16 mouse cellular contexts compared by ENCODE assay signal in the genomic region with DNA sequence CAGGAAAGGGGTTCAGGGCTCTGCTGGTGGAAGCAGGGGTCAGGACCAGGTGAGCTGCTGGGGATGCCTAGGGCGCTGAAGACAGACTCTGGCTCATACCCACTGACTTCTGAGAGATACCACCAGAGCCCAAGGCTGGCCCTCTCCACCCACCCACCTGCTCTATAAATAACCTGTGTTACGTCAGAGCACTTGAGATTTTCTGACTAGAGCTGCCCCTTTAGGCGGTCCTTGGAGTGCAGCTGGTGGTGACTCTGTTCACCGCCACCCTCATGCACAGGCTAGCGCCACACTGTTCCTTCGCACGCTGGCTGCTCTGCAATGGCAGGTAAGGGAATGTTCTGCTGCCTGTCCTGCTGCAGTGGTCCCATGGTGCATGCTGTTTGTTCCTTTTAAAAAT. TPM values are rescaled to one million over a fixed set of nuclear protein-coding genes. Genes with fewer than 3 reads are reported as not detected.
A peak's percentile ranks its signal among the peaks of the same experiment; 100 is the strongest.
DNase-seq lines count a peak whose midpoint lies in the region; ATAC-seq lines count a peak whose summit lies in the region.
"Had no signal": no experiment of that assay in that cellular context is flagged by ENCODE, and none has a peak within 500 bp of the region (broad histone marks: within the 10 kb centered on the region; RNA-seq: fewer than 3 reads in every experiment).

No protein-coding gene starts in this region.

- H3K4me3 ChIP-seq in midbrain, embryonic 11.5 days (ENCODE audit: low read depth, low read length): no peak overlapping the region
- no peak overlapping the region for H3K4me3 ChIP-seq in midbrain, embryonic 16.5 days (ENCODE audit: low read depth, low read length)
- peak overlapping the region; percentile 24 for H3K4me3 ChIP-seq in heart, embryonic 12.5 days
- no peak overlapping the region for H3K4me3 ChIP-seq in liver, embryonic 15.5 days (replicated peaks)

- 0 out of 2 replicates have a peak overlapping the region, but pooled peaks have one; percentile 30 for H3K9ac ChIP-seq in midbrain, embryonic 11.5 days (ENCODE audit: low read length)
- H3K9ac ChIP-seq in midbrain, embryonic 16.5 days (ENCODE audit: low read depth, low read length): no peak overlapping the region
- 0 out of 2 replicates have a peak overlapping the region, but pooled peaks have one; percentile 26 for H3K9ac ChIP-seq in heart, embryonic 12.5 days
- no peak overlapping the region for H3K9ac ChIP-seq in liver, embryonic 15.5 days

- peaks cover 3% of the 10 kb centered on the region; the same call in 1 of the 2 replicates for H3K36me3 ChIP-seq in midbrain, embryonic 11.5 days (ENCODE audit: control insufficient read depth, insufficient read depth, low read length)
- peaks cover 5% of the 10 kb centered on the region for H3K36me3 ChIP-seq in midbrain, embryonic 16.5 days (ENCODE audit: control insufficient read depth, insufficient read depth, low read length)
- peaks cover 24% of the 10 kb centered on the region for H3K36me3 ChIP-seq in heart, embryonic 12.5 days
- peaks cover 22% of the 10 kb centered on the region for H3K36me3 ChIP-seq in liver, embryonic 15.5 days (replicated peaks)

- 92% methylated on average over 7 of the region's 7 CpGs for WGBS in midbrain, embryonic 11.5 days
- 88% methylated on average over 7 of the region's 7 CpGs for WGBS in midbrain, embryonic 16.5 days
- WGBS in heart, embryonic 12.5 days: 47% methylated on average over 7 of the region's 7 CpGs
- WGBS in liver, embryonic 15.5 days (ENCODE audit: insufficient replicate concordance): 68% methylated on average over 7 of the region's 7 CpGs

- no peaks in the 10 kb centered on the region for H3K27me3 ChIP-seq in midbrain, embryonic 11.5 days (ENCODE audit: control insufficient read depth, insufficient read depth, low read length)
- H3K27me3 ChIP-seq in midbrain, embryonic 16.5 days (ENCODE audit: control insufficient read depth, insufficient read depth, low read depth, low read length): no peaks in the 10 kb centered on the region
- H3K27me3 ChIP-seq in heart, embryonic 12.5 days (replicated peaks): no peaks in the 10 kb centered on the region
- H3K27me3 ChIP-seq in liver, embryonic 15.5 days: no peaks in the 10 kb centered on the region

- H3K9me3 ChIP-seq in midbrain, embryonic 11.5 days (ENCODE audit: control insufficient read depth, low read length): no peaks in the 10 kb centered on the region
- H3K9me3 ChIP-seq in midbrain, embryonic 16.5 days (replicated peaks; ENCODE audit: control insufficient read depth, low read length, poor library complexity, severe bottlenecking): no peaks in the 10 kb centered on the region
- H3K9me3 ChIP-seq in heart, embryonic 12.5 days (replicated peaks): no peaks in the 10 kb centered on the region
- no peaks in the 10 kb centered on the region for H3K9me3 ChIP-seq in liver, embryonic 15.5 days (replicated peaks)

- H3K27ac ChIP-seq in midbrain, embryonic 11.5 days (ENCODE audit: low read depth, low read length): no peak overlapping the region
- no peak overlapping the region for H3K27ac ChIP-seq in midbrain, embryonic 16.5 days (ENCODE audit: low read length)
- H3K27ac ChIP-seq in heart, embryonic 12.5 days (ENCODE audit: poor library complexity, severe bottlenecking): peak overlapping the region; percentile 76
- peak overlapping the region; percentile 43 for H3K27ac ChIP-seq in liver, embryonic 15.5 days (replicated peaks)

- peaks cover 10% of the 10 kb centered on the region; the same call in 1 of the 2 replicates for H3K4me1 ChIP-seq in midbrain, embryonic 11.5 days (ENCODE audit: control insufficient read depth, insufficient read depth, low read length)
- H3K4me1 ChIP-seq in midbrain, embryonic 16.5 days (ENCODE audit: control insufficient read depth, insufficient read depth, low read length): peaks cover 14% of the 10 kb centered on the region
- H3K4me1 ChIP-seq in heart, embryonic 12.5 days (replicated peaks): peaks cover 25% of the 10 kb centered on the region
- H3K4me1 ChIP-seq in liver, embryonic 15.5 days (replicated peaks): peaks cover 44% of the 10 kb centered on the region

- peak; percentile 10; the same call in 1 of the 2 replicates for ATAC-seq in frontal cortex, adult (ENCODE audit: low TSS enrichment)
- ATAC-seq in midbrain, embryonic 11.5 days (ENCODE audit: low FRiP score): no peak
- no peak for ATAC-seq in midbrain, embryonic 16.5 days
- ATAC-seq in heart, embryonic 12.5 days (ENCODE audit: insufficient number of reproducible peaks, low FRiP score): peak; percentile 61
- no peak for ATAC-seq in liver, embryonic 15.5 days (ENCODE audit: insufficient read depth)
- ATAC-seq: hindbrain, embryonic 16.5 days had no signal

- no peak overlapping the region for H3K4me2 ChIP-seq in midbrain, embryonic 11.5 days
- H3K4me2 ChIP-seq in midbrain, embryonic 16.5 days (ENCODE audit: low read length): no peak overlapping the region
- peak overlapping the region; percentile 62 for H3K4me2 ChIP-seq in heart, embryonic 12.5 days
- H3K4me2 ChIP-seq in liver, embryonic 15.5 days: peak overlapping the region; percentile 9; the same call in 1 of the 2 replicates

- DNase-seq in frontal cortex, postnatal 25 days (ENCODE audit: low spot score in 2 of 2): no peak
- DNase-seq in midbrain, embryonic 11.5 days (ENCODE audit: low spot score, missing footprints): peak; percentile 81
- DNase-seq in ovary, postnatal 14 days (ENCODE audit: low spot score): no peak
- DNase-seq in kidney, postnatal 25 days: no peak
- DNase-seq: cerebellum, postnatal 36 days; gastrocnemius, postnatal 25 days; kidney, adult 9 months; layer of hippocampus, adult 9-11 months; lung, postnatal 4 days; right cerebral cortex, postnatal 25 days; thymus, postnatal 4 days had no signal

RNA-seq across cellular contexts. Expression of gene Tmem161a, which starts 1.9 kb away (rescaled TPM):
- polyA plus RNA-seq in midbrain, embryonic 11.5 days (2014; fragmentation: Nextera tagmentation; extraction: Ambion mirVana): 28.6 and 33.3 TPM in 2 replicates
- 51.0 and 54.5 TPM in 2 replicates for polyA plus RNA-seq in midbrain, embryonic 16.5 days (2015; fragmentation: Nextera tagmentation; extraction: Ambion mirVana)
- polyA plus RNA-seq in heart, embryonic 12.5 days (2016; fragmentation: Nextera tagmentation; extraction: Ambion mirVana): 98.0 and 100 TPM in 2 replicates
- polyA plus RNA-seq in liver, embryonic 15.5 days (2015; fragmentation: Nextera tagmentation; extraction: Ambion mirVana): 28.1 and 31.9 TPM in 2 replicates

RNA-seq across cellular contexts. Expression of gene Mef2b, which starts 34.6 kb away (rescaled TPM):
- polyA plus RNA-seq in midbrain, embryonic 11.5 days (2014; fragmentation: Nextera tagmentation; extraction: Ambion mirVana): 0.23 and 0.40 TPM in 2 replicates
- polyA plus RNA-seq in midbrain, embryonic 16.5 days (2015; fragmentation: Nextera tagmentation; extraction: Ambion mirVana): 0.51 and 0.73 TPM in 2 replicates
- not detected in 2 replicates for polyA plus RNA-seq in heart, embryonic 12.5 days (2016; fragmentation: Nextera tagmentation; extraction: Ambion mirVana)
- not detected in 2 replicates for polyA plus RNA-seq in liver, embryonic 15.5 days (2015; fragmentation: Nextera tagmentation; extraction: Ambion mirVana)

RNA-seq across cellular contexts. Expression of gene Borcs8, which starts 34.8 kb away (rescaled TPM):
- polyA plus RNA-seq in midbrain, embryonic 11.5 days (2014; fragmentation: Nextera tagmentation; extraction: Ambion mirVana): 37.4 and 41.3 TPM in 2 replicates
- polyA plus RNA-seq in midbrain, embryonic 16.5 days (2015; fragmentation: Nextera tagmentation; extraction: Ambion mirVana): 48.7 and 55.5 TPM in 2 replicates
- polyA plus RNA-seq in heart, embryonic 12.5 days (2016; fragmentation: Nextera tagmentation; extraction: Ambion mirVana): 30.3 and 38.1 TPM in 2 replicates
- 22.4 and 25.7 TPM in 2 replicates for polyA plus RNA-seq in liver, embryonic 15.5 days (2015; fragmentation: Nextera tagmentation; extraction: Ambion mirVana)

RNA-seq across cellular contexts. Expression of gene Rfxank, which starts 35.1 kb away (rescaled TPM):
- 10.8 and 11.7 TPM in 2 replicates for polyA plus RNA-seq in midbrain, embryonic 11.5 days (2014; fragmentation: Nextera tagmentation; extraction: Ambion mirVana)
- 10.7 and 11.8 TPM in 2 replicates for polyA plus RNA-seq in midbrain, embryonic 16.5 days (2015; fragmentation: Nextera tagmentation; extraction: Ambion mirVana)
- polyA plus RNA-seq in heart, embryonic 12.5 days (2016; fragmentation: Nextera tagmentation; extraction: Ambion mirVana): 17.7 and 18.7 TPM in 2 replicates
- 6.5 and 7.3 TPM in 2 replicates for polyA plus RNA-seq in liver, embryonic 15.5 days (2015; fragmentation: Nextera tagmentation; extraction: Ambion mirVana)

RNA-seq across cellular contexts. Expression of gene Slc25a42, which starts 38.0 kb away (rescaled TPM):
- 1.6 and 2.1 TPM in 2 replicates for polyA plus RNA-seq in midbrain, embryonic 11.5 days (2014; fragmentation: Nextera tagmentation; extraction: Ambion mirVana)
- 6.8 and 9.2 TPM in 2 replicates for polyA plus RNA-seq in midbrain, embryonic 16.5 days (2015; fragmentation: Nextera tagmentation; extraction: Ambion mirVana)
- 8.5 and 9.7 TPM in 2 replicates for polyA plus RNA-seq in heart, embryonic 12.5 days (2016; fragmentation: Nextera tagmentation; extraction: Ambion mirVana)
- polyA plus RNA-seq in liver, embryonic 15.5 days (2015; fragmentation: Nextera tagmentation; extraction: Ambion mirVana): 8.0 and 9.2 TPM in 2 replicates

Comparison
In these comparisons a context has a peak if more than half of its experiments do, and no peak if none do; other contexts are left out.
1. H3K9ac ChIP-seq: peak in midbrain, embryonic 11.5 days (single experiment) and heart, embryonic 12.5 days (single experiment); none in midbrain, embryonic 16.5 days (single experiment) and liver, embryonic 15.5 days (single experiment).
2. ATAC-seq: peak in frontal cortex, adult (single experiment) and heart, embryonic 12.5 days (single experiment); none in midbrain, embryonic 11.5 days (single experiment), midbrain, embryonic 16.5 days (single experiment) and liver, embryonic 15.5 days (single experiment).
3. H3K27ac ChIP-seq: peak in heart, embryonic 12.5 days (single experiment) and liver, embryonic 15.5 days (single experiment); none in midbrain, embryonic 11.5 days (single experiment) and midbrain, embryonic 16.5 days (single experiment).
4. H3K4me2 ChIP-seq: peak in heart, embryonic 12.5 days (single experiment) and liver, embryonic 15.5 days (single experiment); none in midbrain, embryonic 11.5 days (single experiment) and midbrain, embryonic 16.5 days (single experiment).